Mouse (Mus musculus) CH12.LX (cell line): ENCODE results near the gene Bach2. TPM values are rescaled to one million over a fixed set of nuclear protein-coding genes. Genes with fewer than 3 reads are reported as not detected.

Experiments
- DNase-seq: peaks from one replicate; pipeline ENCODE4 v3.0.0-alpha.2; 2013; ENCODE audit errors: extremely low read depth
- H3K27ac ChIP-seq: 2 replicates; pipeline ENCODE4 v1.5.1; 2012; ENCODE audit warnings: low read depth, mild to moderate bottlenecking, control low read depth, moderate library complexity; ENCODE audit not compliant: insufficient read depth
- H3K27me3 ChIP-seq: replicated peaks from 2 replicates; pipeline ENCODE3; 2012; ENCODE audit warnings: inconsistent platforms
- H3K36me3 ChIP-seq, 2 experiments: replicated peaks in 1 of 2; 2 replicates each; pipeline versions ENCODE3 to v1.6.1; 2012; ENCODE audit warnings: inconsistent platforms in 1 of 2, low read length in 1 of 2, mild to moderate bottlenecking in 1 of 2, mixed read lengths in 1 of 2, moderate library complexity in 1 of 2; ENCODE audit not compliant: control insufficient read depth in 1 of 2, insufficient read depth in 1 of 2
- H3K4me1 ChIP-seq, 2 experiments: 2 replicates each; pipeline ENCODE4 v1.6.1; 2012; ENCODE audit warnings: inconsistent platforms in 1 of 2, moderate library complexity in 1 of 2; ENCODE audit not compliant: insufficient read depth in 2 of 2, control insufficient read depth in 1 of 2
- H3K4me2 ChIP-seq: 2 replicates; pipeline ENCODE4 v1.6.1; 2012; ENCODE audit warnings: low read depth, mild to moderate bottlenecking, control low read depth; ENCODE audit not compliant: poor library complexity, insufficient read depth, severe bottlenecking
- H3K4me3 ChIP-seq, 3 experiments: fragments of 150-350 bp in 1 of 3; sonication (generic) in 1 of 3; replicated peaks in 1 of 3; 2 replicates each; pipeline versions ENCODE3 to v1.5.1; 2011 to 2012; ENCODE audit warnings: low read depth in 2 of 3, low read length in 2 of 3, mild to moderate bottlenecking in 2 of 3, moderate library complexity in 2 of 3, control low read depth in 1 of 3, improper control_type of control experiment in 1 of 3, inconsistent platforms in 1 of 3, mixed read lengths in 1 of 3; ENCODE audit not compliant: poor library complexity in 1 of 3
- H3K79me2 ChIP-seq: replicated peaks from 2 replicates; pipeline ENCODE4 v1.6.1; 2012; ENCODE audit warnings: mild to moderate bottlenecking, moderate library complexity; ENCODE audit not compliant: control insufficient read depth, poor library complexity, insufficient read depth, severe bottlenecking; ENCODE audit errors: extremely low read depth
- H3K9ac ChIP-seq: 2 replicates; pipeline ENCODE4 v1.6.1; 2012; ENCODE audit warnings: low read depth, mild to moderate bottlenecking, control low read depth, moderate library complexity; ENCODE audit not compliant: insufficient read depth
- H3K9me3 ChIP-seq: replicated peaks from 2 replicates; pipeline ENCODE3; 2012; ENCODE audit warnings: low read length, inconsistent platforms, mixed read lengths
- BHLHE40 ChIP-seq: IDR thresholded peaks from 2 replicates; pipeline ENCODE4 v1.6.1; 2011; ENCODE audit warnings: mild to moderate bottlenecking, low read depth, low read length, improper control_type of control experiment
- CHD1 ChIP-seq: IDR thresholded peaks from 2 replicates; pipeline ENCODE4 v1.6.1; 2012; ENCODE audit warnings: low read depth, low read length, improper control_type of control experiment, inconsistent platforms
- CHD2 ChIP-seq: IDR thresholded peaks from 2 replicates; pipeline ENCODE4 v1.6.1; 2011; ENCODE audit warnings: low read length, improper control_type of control experiment
- E2F4 ChIP-seq: IDR thresholded peaks from 2 replicates; pipeline ENCODE4 v1.6.1; 2011; ENCODE audit warnings: low read depth, low read length, improper control_type of control experiment; ENCODE audit not compliant: insufficient replicate concordance
- ELF1 ChIP-seq: IDR thresholded peaks from 2 replicates; pipeline ENCODE4 v1.6.1; 2014; ENCODE audit warnings: low read depth, mild to moderate bottlenecking, inconsistent platforms, low read length, improper control_type of control experiment
- ETS1 ChIP-seq: conservative IDR thresholded peaks from 2 replicates; pipeline ENCODE4 v1.6.1; 2012; ENCODE audit warnings: low read depth, mild to moderate bottlenecking, inconsistent platforms, low read length, improper control_type of control experiment, moderate library complexity
- HCFC1 ChIP-seq: IDR thresholded peaks from 2 replicates; pipeline ENCODE4 v1.6.1; 2012; ENCODE audit warnings: low read depth, mild to moderate bottlenecking, inconsistent platforms, low read length, improper control_type of control experiment
- IRF4 ChIP-seq: IDR thresholded peaks from 2 replicates; pipeline ENCODE4 v1.6.1; 2014; ENCODE audit warnings: low read depth, mild to moderate bottlenecking, inconsistent platforms, low read length, improper control_type of control experiment
- JUN ChIP-seq: IDR thresholded peaks from 2 replicates; pipeline ENCODE4 v1.6.1; 2011; ENCODE audit warnings: low read depth, mild to moderate bottlenecking, low read length, improper control_type of control experiment, moderate library complexity; ENCODE audit not compliant: insufficient read depth
- KAT2A ChIP-seq: IDR thresholded peaks from 2 replicates; pipeline ENCODE4 v1.6.1; 2012; ENCODE audit warnings: low read length, improper control_type of control experiment, inconsistent platforms; ENCODE audit not compliant: insufficient replicate concordance
- MAX ChIP-seq: IDR thresholded peaks from 2 replicates; pipeline ENCODE4 v1.6.1; 2011; ENCODE audit warnings: low read length, improper control_type of control experiment
- MAZ ChIP-seq: IDR thresholded peaks from 2 replicates; pipeline ENCODE4 v1.6.1; 2012; ENCODE audit warnings: low read depth, mild to moderate bottlenecking, inconsistent platforms, low read length, improper control_type of control experiment, moderate library complexity
- MEF2A ChIP-seq: IDR thresholded peaks from 2 replicates; pipeline ENCODE4 v1.6.1; 2014; ENCODE audit warnings: low read depth, mild to moderate bottlenecking, inconsistent platforms, low read length, improper control_type of control experiment, borderline replicate concordance
- MXI1 ChIP-seq: IDR thresholded peaks from 2 replicates; pipeline ENCODE4 v1.6.1; 2011; ENCODE audit warnings: mild to moderate bottlenecking, low read depth, low read length, improper control_type of control experiment
- MYC ChIP-seq: IDR thresholded peaks from 2 replicates; pipeline ENCODE4 v1.6.1; 2011; ENCODE audit warnings: low read depth, mild to moderate bottlenecking, improper control_type of control experiment, low read length
- NELFE ChIP-seq: IDR thresholded peaks from 2 replicates; pipeline ENCODE4 v1.6.1; 2011; ENCODE audit warnings: low read depth, low read length, improper control_type of control experiment
- NRF1 ChIP-seq: IDR thresholded peaks from 2 replicates; pipeline ENCODE4 v1.6.1; 2014; ENCODE audit warnings: low read depth, mild to moderate bottlenecking, inconsistent platforms, low read length, improper control_type of control experiment, moderate library complexity
- PAX5 ChIP-seq: IDR thresholded peaks from 2 replicates; pipeline ENCODE4 v1.6.1; 2012; ENCODE audit warnings: low read length, inconsistent platforms, mixed read lengths
- POLR2A ChIP-seq: IDR thresholded peaks from 2 replicates; pipeline ENCODE4 v1.6.1; 2011; ENCODE audit warnings: low read depth, mild to moderate bottlenecking, improper control_type of control experiment, low read length
- POLR2AphosphoS2 ChIP-seq: IDR thresholded peaks from 2 replicates; pipeline ENCODE4 v1.6.1; 2011; ENCODE audit warnings: low read depth, low read length, improper control_type of control experiment
- RAD21 ChIP-seq: IDR thresholded peaks from 2 replicates; pipeline ENCODE4 v1.6.1; 2011; ENCODE audit warnings: low read depth, mild to moderate bottlenecking, low read length, improper control_type of control experiment, moderate library complexity
- RCOR1 ChIP-seq: conservative IDR thresholded peaks from 2 replicates; pipeline ENCODE4 v1.6.1; 2012; ENCODE audit warnings: low read depth, mild to moderate bottlenecking, inconsistent platforms, low read length, improper control_type of control experiment
- SIN3A ChIP-seq: IDR thresholded peaks from 2 replicates; pipeline ENCODE4 v1.6.1; 2012; ENCODE audit warnings: low read length, improper control_type of control experiment, inconsistent platforms
- SMC3 ChIP-seq: IDR thresholded peaks from 2 replicates; pipeline ENCODE4 v1.6.1; 2011; ENCODE audit warnings: low read depth, low read length, improper control_type of control experiment
- TBP ChIP-seq: conservative IDR thresholded peaks from 2 replicates; pipeline ENCODE4 v1.6.1; 2011; ENCODE audit warnings: low read depth, low read length, improper control_type of control experiment
- TCF12 ChIP-seq: IDR thresholded peaks from 2 replicates; pipeline ENCODE4 v1.6.1; 2014; ENCODE audit warnings: low read depth, mild to moderate bottlenecking, inconsistent platforms, low read length, improper control_type of control experiment
- UBTF ChIP-seq: IDR thresholded peaks from 2 replicates; pipeline ENCODE4 v1.6.1; 2012; ENCODE audit warnings: low read depth, mild to moderate bottlenecking, inconsistent platforms, low read length, improper control_type of control experiment, moderate library complexity
- USF2 ChIP-seq: conservative IDR thresholded peaks from 2 replicates; pipeline ENCODE4 v1.6.1; 2011; ENCODE audit warnings: low read depth, low read length, improper control_type of control experiment
- ZMIZ1 ChIP-seq: IDR thresholded peaks from 2 replicates; pipeline ENCODE4 v1.6.1; 2012; ENCODE audit warnings: low read depth, mild to moderate bottlenecking, inconsistent platforms, low read length, improper control_type of control experiment
- ZNF384 ChIP-seq: IDR thresholded peaks from 2 replicates; pipeline ENCODE4 v1.6.1; 2012; ENCODE audit warnings: low read depth, low read length, improper control_type of control experiment, inconsistent platforms
- dilution Hi-C: fragments of 300-500 bp; cut with MboI; formaldehyde crosslinking; loops from 2 replicates; pipeline ENCODE4 v1.14.3; 2020; ENCODE audit warnings: low sequenced_read_pairs; ENCODE audit not compliant: extremely low pct_unique_long_range_greater_than_20kb, extremely low pct_ligation_motif_present
- in situ Hi-C: fragments of 300-500 bp; cut with MboI; formaldehyde crosslinking; loops from 3 replicates; pipeline ENCODE4 v1.14.3; 2019; ENCODE audit warnings: low sequenced_read_pairs, low pct_ligation_motif_present, low pct_unique_long_range_greater_than_20kb, mixed read lengths
- polyA plus RNA-seq: library from polyadenylated mRNA; unstranded; fragments of >175 nt; gene quantifications from 2 replicates; pipeline ENCODE4 v1.2.1, GENCODE M21; 2012; ENCODE audit warnings: low read depth; ENCODE audit not compliant: insufficient read length
- total RNA-seq, 2 experiments: library from RNA; depleted of rRNA; stranded (reverse); fragments of 300-350 nt in 1 of 2; fragments of >200 nt in 1 of 2; gene quantifications; 2 replicates each; pipeline ENCODE4 v1.2.3; 2012 to 2014

Gene Bach2
- total and polyA plus RNA-seq, 3 experiments = 0.11 TPM; not detected in 2

- peak; percentile 99 for DNase-seq
- Histone ChIP-seq H3K9me3 (no peaks in the 10 kb centered on the region), H3K4me1 (peaks cover 8 to 30% of the 10 kb centered on the region in 2 experiments), H3K27ac (peak within 1 kb of the TSS; percentile 43), H3K27me3 (no peaks in the 10 kb centered on the region), H3K79me2 (peaks cover 42% of the 10 kb centered on the region), H3K4me2 (peak within 1 kb of the TSS; percentile 80; the same call in 1 of the 2 replicates), H3K9ac (peak within 1 kb of the TSS; percentile 75)
- dilution Hi-C loops = no loop called here
- in situ Hi-C loops = loop anchor here (25.0 kb wide), 1 partner anchor 372 kb away; the partner anchor contains the start of gene Rragd
- TF ChIP-seq JUN (no peak), CHD2 (peak; percentile 77), MEF2A (no peak; the same call in 1 of the 2 replicates), MAX (peak; percentile 49; the same call in 1 of the 2 replicates), MAZ (peak; percentile 65), PAX5 (no peak), SMC3 (no peak), MXI1 (peak; percentile 45; the same call in 1 of the 2 replicates), IRF4 (peak; percentile 63; the same call in 1 of the 2 replicates), RCOR1 (peak; percentile 44; the same call in 1 of the 2 replicates), NELFE (peak; percentile 92), SIN3A (peak; percentile 96), ELF1 (peak; percentile 90), KAT2A (peak; percentile 97), BHLHE40 (peak; percentile 35; the same call in 1 of the 2 replicates), POLR2A (peak; percentile 94), E2F4 (peak; percentile 100), USF2 (no peak), TCF12 (peak; percentile 25), POLR2AphosphoS2 (peak; percentile 86), UBTF (peak; percentile 70; the same call in 1 of the 2 replicates), ZMIZ1 (peak; percentile 95), MYC (no peak), CHD1 (peak; percentile 81; the same call in 1 of the 2 replicates), ETS1 (peak; percentile 58), RAD21 (no peak), ZNF384 (peak; percentile 84), NRF1 (no peak; the same call in none of the 2 replicates), TBP (peak; percentile 83), HCFC1 (peak; percentile 81)
- TF ChIP-seq, all 38 proteins: peak for 22
- peak within 1 kb of the TSS; percentile 79 to 95 (median 93) for H3K4me3 ChIP-seq
- H3K36me3 ChIP-seq = peaks cover 3 to 15% of the 10 kb centered on the region in 2 experiments
Observed at GRCm38 (mm10) chr4:32615034-32615881, 376.7 kb downstream of the Bach2 start, which contains the start of gene Casp8ap2. Gene Casp8ap2 (plus strand): TSS chr4:32615451.
